Mouse (Mus musculus): Measurements from ENCODE around the gene Zscan4-ps1. TPM values are rescaled to one million over a fixed set of nuclear protein-coding genes. Genes with fewer than 3 reads are reported as not detected.
"Not testable (repeated sequence)": the region's sequence is repeated elsewhere in the genome, so short reads cannot be mapped to it uniquely, and the experiment has no call there.

The Zscan4-ps1 gene
- 0.05 TPM for polyA plus RNA-seq (2012; fragmentation: generic; extraction: Trizol)
- long read RNA-seq, experiment 1 = 0 reads
- long read RNA-seq, experiment 2 = 0 reads

GRCm38 (mm10) chr7:11069591-11069990 lies at the start of gene Zscan4-ps1:
Gene Zscan4-ps1, minus strand, starts transcription at chr7:11069691.
- not testable (repeated sequence) for H3K36me3 ChIP-seq (ENCODE audit: control insufficient read depth, insufficient read depth); H3K27me3 ChIP-seq (ENCODE audit: control insufficient read depth, insufficient read depth, insufficient read length); H3K79me2 ChIP-seq (ENCODE audit: control insufficient read depth, insufficient read depth); H3K79me3 ChIP-seq (ENCODE audit: low read depth); H3ac ChIP-seq (ENCODE audit: control insufficient read depth, insufficient read length, low read depth); H3K4me3 ChIP-seq (ENCODE audit: insufficient read depth, poor library complexity, severe bottlenecking)

Other genes starting within 250 kb of the Zscan4-ps1 start
- 0.07 TPM for gene Zscan4b, start 164.6 kb downstream of the Zscan4-ps1 start, polyA plus RNA-seq (2012; fragmentation: generic; extraction: Trizol)
- 0.13 TPM for gene Zscan4c, start 63.9 kb downstream of the Zscan4-ps1 start, polyA plus RNA-seq (2012; fragmentation: generic; extraction: Trizol)
- 0.05 TPM for gene Zscan4d, start 96.5 kb upstream of the Zscan4-ps1 start, polyA plus RNA-seq (2012; fragmentation: generic; extraction: Trizol)
- 0.22 TPM for gene Zscan4e, start 241.0 kb upstream of the Zscan4-ps1 start, polyA plus RNA-seq (2012; fragmentation: generic; extraction: Trizol)

All from C2C12 (cell line).